8 mouse cellular contexts compared by ENCODE assay signal in genomic region chr4:139535127-139535695, GRCm38 (mm10). TPM values are rescaled to one million over a fixed set of nuclear protein-coding genes. Genes with fewer than 3 reads are reported as not detected.
DNase-seq lines count a peak whose midpoint lies in the region; ATAC-seq lines count a peak whose summit lies in the region.

No protein-coding gene starts in this region.

- WGBS in midbrain, embryonic 10.5 days, result 28% methylated on average over 12 of the region's 12 CpGs
- 21% methylated on average over 12 of the region's 12 CpGs for WGBS in midbrain, embryonic 13.5 days
- WGBS in kidney, embryonic 16.5 days, result 31% methylated on average over 12 of the region's 12 CpGs

- peak overlapping the region; percentile 83 for H3K27ac ChIP-seq in midbrain, embryonic 10.5 days (replicated peaks)
- no peak overlapping the region for H3K27ac ChIP-seq in midbrain, embryonic 13.5 days
- H3K27ac ChIP-seq in kidney, embryonic 16.5 days (ENCODE audit: low read length), result peak overlapping the region; percentile 12; the same call in 1 of the 2 replicates

- no peak for ATAC-seq in midbrain, embryonic 13.5 days
- ATAC-seq in kidney, embryonic 16.5 days (ENCODE audit: low FRiP score, low TSS enrichment), result peak; percentile 55; the same call in 1 of the 2 replicates

- peaks cover 23% of the 10 kb centered on the region for H3K4me1 ChIP-seq in midbrain, embryonic 10.5 days
- H3K4me1 ChIP-seq in midbrain, embryonic 13.5 days (replicated peaks), result peaks cover 9% of the 10 kb centered on the region; the same call in 1 of the 2 replicates
- peaks cover 10% of the 10 kb centered on the region for H3K4me1 ChIP-seq in kidney, embryonic 16.5 days (ENCODE audit: insufficient read depth, low read length)

- DNase-seq in midbrain, embryonic 10.5 days (ENCODE audit: low spot score), result peak; percentile 63
- peak; percentile 47 to 53 for DNase-seq in heart, adult 9 months (ENCODE audit: low spot score in 2 of 2)
- DNase-seq in lung, postnatal 10 days, result peak; percentile 93
- DNase-seq in frontal cortex, postnatal 36 days (ENCODE audit: low spot score in 2 of 2), result no peak
- no peak for DNase-seq in left cerebral cortex, adult 18-20 months (ENCODE audit: low spot score in 2 of 2)
- no peak for DNase-seq in right cerebral cortex, adult 2 months (ENCODE audit: low spot score in 2 of 2)

- H3K9ac ChIP-seq in midbrain, embryonic 13.5 days (replicated peaks), result no peak overlapping the region
- no peak overlapping the region for H3K9ac ChIP-seq in kidney, embryonic 16.5 days (replicated peaks; ENCODE audit: low read length)

- H3K36me3 ChIP-seq in midbrain, embryonic 10.5 days, result no peaks in the 10 kb centered on the region
- no peaks in the 10 kb centered on the region for H3K36me3 ChIP-seq in midbrain, embryonic 13.5 days
- H3K36me3 ChIP-seq in kidney, embryonic 16.5 days (ENCODE audit: insufficient read depth, low read length), result no peaks in the 10 kb centered on the region

- peaks cover 13% of the 10 kb centered on the region; the same call in 1 of the 2 replicates for H3K27me3 ChIP-seq in midbrain, embryonic 10.5 days (ENCODE audit: low read depth, poor library complexity, severe bottlenecking)
- H3K27me3 ChIP-seq in midbrain, embryonic 13.5 days, result no peaks in the 10 kb centered on the region
- H3K27me3 ChIP-seq in kidney, embryonic 16.5 days (ENCODE audit: insufficient read depth, low read length), result no peaks in the 10 kb centered on the region

- H3K4me3 ChIP-seq in midbrain, embryonic 10.5 days, result peak overlapping the region; percentile 9; the same call in 1 of the 2 replicates
- H3K4me3 ChIP-seq in midbrain, embryonic 13.5 days (replicated peaks), result no peak overlapping the region
- no peak overlapping the region for H3K4me3 ChIP-seq in kidney, embryonic 16.5 days (ENCODE audit: low read length)

- H3K4me2 ChIP-seq in midbrain, embryonic 13.5 days (replicated peaks), result no peak overlapping the region
- H3K4me2 ChIP-seq in kidney, embryonic 16.5 days (replicated peaks; ENCODE audit: low read depth, low read length), result no peak overlapping the region

- H3K9me3 ChIP-seq in midbrain, embryonic 10.5 days (replicated peaks), result no peaks in the 10 kb centered on the region
- no peaks in the 10 kb centered on the region for H3K9me3 ChIP-seq in midbrain, embryonic 13.5 days
- H3K9me3 ChIP-seq in kidney, embryonic 16.5 days (ENCODE audit: low read length), result no peaks in the 10 kb centered on the region

RNA-seq across cellular contexts. Expression of gene Iffo2, which starts 4.9 kb away (rescaled TPM):
- polyA plus RNA-seq in midbrain, embryonic 10.5 days (2016; fragmentation: Nextera tagmentation; extraction: Ambion mirVana), result 3.3 and 3.5 TPM in 2 replicates
- polyA plus RNA-seq in midbrain, embryonic 13.5 days (2015; fragmentation: Nextera tagmentation; extraction: Ambion mirVana), result 4.4 and 4.6 TPM in 2 replicates
- 3.2 and 3.7 TPM in 2 replicates for polyA plus RNA-seq in kidney, embryonic 16.5 days (2015; fragmentation: Nextera tagmentation; extraction: Ambion mirVana)
- 10 to 100 TPM; 18.8 to 19.4 TPM for total RNA-seq in left cerebral cortex, adult 18-20 months (2021)

Comparison
In these comparisons a context has a peak if more than half of its experiments do, and no peak if none do; other contexts are left out.
1. DNase-seq: peak in midbrain, embryonic 10.5 days (single experiment), heart, adult 9 months (2 of 2) and lung, postnatal 10 days (single experiment); none in frontal cortex, postnatal 36 days (0 of 2), left cerebral cortex, adult 18-20 months (0 of 2) and right cerebral cortex, adult 2 months (0 of 2).